Mouse (Mus musculus) lung, adult 18-20 months (tissue): ENCODE measurements at regions not wholly inside any gene's neighbourhood (a gene's known extent, or its start where the extent isn't known, plus 50 kb on each side); places are given as distances from the start of the nearest gene placed in this dataset.

Source experiments
- DNase-seq, 2 experiments: peaks; one replicate each; pipeline ENCODE4 v3.0.0; 2022; ENCODE audit warnings: mixed read lengths in 2 of 2

DNA sequence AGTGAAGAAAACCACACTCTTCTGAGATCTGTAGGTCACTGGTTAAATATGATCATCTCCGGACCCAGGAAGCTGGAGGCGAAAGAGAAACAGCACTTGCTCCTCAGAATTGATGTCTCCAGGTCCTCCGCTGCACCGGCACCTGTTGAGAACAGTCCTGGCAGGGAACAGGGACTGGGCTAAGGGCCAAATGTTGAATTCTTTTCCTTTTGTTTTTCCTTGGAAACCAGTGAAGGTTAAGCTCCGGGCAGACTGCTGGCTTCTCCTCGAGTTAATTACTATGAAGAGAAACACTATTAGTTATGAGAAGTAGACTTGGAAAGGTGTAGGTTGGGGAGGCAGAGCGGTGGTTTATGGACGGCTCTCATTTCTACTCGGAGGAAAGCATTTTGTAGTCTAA is 242.7 kb downstream of the Rngtt start:
- no peak for DNase-seq

- DNase-seq, result no peak
Measured at GRCm38 (mm10) chr4:33554606-33555005, 244.5 kb downstream of the Rngtt start.

DNA sequence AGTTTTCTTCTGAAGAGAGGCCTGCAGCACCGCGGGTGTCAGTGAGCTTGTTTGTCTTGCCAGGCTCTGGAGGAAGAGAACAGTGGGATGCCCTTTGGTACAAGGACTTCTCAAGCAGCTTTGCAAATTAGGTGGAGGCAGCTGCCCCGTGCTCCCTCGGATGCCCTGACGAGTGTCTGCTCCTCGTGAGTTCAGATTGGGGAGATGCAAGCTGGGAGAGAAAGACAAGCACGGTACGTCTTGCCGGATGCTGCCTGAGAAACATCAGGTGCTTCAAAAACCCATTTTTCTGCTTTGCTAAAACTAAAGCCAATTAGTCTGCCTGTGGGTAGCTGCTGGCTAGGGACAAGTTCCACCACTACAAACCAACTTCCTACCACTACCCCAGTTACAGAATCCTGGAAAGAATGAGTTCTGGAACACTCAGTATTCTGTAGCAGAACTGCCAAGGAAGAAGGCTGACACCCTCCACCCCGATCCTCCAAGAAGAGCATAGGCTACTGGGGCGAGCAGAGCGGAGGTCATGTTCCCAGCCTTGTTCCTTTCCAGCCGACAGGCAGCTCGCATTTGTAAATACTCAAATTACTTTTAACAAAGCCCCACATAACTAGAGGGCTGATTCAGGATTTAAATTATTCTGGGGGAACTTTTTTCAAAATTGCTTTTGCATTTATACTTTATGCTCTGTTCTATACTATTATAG is 245.3 kb downstream of the Rngtt start:
- DNase-seq, result no peak

GRCm38 (mm10) chr4:33555966-33556365 is 245.9 kb downstream of the Rngtt start:
- no peak for DNase-seq

DNA sequence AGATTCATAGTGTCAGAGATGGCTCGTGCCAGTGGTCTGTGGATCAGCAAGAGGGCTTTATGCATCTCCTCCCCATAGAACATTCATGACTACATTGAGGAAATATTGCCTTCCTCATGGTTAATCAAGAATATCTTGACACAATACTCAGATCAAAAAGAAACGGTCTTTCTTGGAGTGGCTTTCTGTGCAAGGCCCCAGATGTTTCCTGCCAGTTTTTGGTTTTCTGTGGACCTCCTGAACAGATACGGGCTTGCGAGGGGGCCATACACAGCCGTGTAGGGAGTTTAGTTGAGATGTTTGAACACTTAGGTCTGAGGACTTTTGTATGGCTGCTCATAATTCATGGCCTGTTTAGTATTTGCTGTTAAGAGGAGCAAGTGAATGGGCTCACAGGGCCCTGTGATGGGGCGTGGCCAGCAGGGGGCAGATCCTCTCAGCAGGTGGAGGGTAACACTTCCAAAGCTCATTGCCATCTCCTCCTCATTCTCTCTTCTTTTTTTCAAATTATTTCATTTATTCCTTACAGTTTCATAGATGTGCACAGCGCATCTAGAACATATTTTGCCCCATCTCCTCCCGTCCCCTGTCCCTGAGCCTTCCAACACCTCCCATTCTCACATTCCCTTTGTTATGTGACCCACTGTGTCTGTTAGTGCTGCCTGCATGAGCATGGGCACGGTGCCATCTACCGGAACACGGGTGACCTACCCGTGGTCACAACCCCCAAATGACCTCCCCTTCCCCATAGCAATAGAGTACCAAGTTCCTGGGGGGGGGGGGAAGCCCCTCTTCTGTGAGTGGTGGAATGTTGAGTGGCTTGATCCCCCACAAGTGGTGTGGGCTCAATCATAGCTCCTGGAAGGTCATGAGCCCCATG is 246.8 kb downstream of the Rngtt start:
- no peak for DNase-seq

DNA sequence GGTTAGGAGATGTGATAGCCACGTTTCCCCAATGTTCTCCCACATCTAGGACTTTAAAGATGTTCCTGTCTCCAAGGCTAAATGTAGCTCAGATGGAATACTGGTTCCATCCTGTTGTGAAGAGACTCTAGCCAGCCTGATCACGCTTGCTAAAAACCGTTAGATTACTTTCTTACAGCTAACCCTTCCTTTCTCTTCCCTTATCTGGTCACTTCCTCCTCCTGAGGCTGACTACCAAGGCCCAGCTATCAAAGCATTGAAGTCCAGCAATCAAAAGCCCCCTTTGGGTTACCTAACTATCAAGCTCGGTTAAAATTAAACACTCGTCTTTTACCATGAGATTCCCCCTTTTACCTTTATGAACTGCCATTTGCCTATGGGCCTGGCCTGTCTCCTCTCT is 260.2 kb downstream of the Rngtt start:
- DNase-seq, result no peak

DNA sequence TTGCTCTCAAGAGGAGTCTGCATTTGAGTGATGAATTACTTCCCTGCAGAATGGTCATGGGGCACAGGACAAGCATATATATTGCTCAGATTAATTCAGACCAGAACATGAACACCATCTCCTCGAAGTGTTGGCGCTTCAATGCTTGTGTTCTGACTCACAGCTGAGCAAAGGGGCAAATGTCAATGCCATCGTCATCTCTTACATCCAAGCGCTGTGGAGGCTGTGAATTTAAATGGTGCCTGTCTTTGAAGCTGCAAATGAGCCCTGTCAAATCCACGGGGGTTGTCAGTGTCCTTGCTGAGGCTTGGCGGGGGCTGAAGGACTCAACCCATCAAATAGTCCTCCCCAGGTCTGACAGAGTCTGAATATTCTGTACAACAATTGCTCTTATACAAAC is 261.2 kb downstream of the Rngtt start:
- DNase-seq, result no peak

- DNase-seq, result no peak
Measured at GRCm38 (mm10) chr4:33577631-33578030, 267.5 kb downstream of the Rngtt start.

DNA sequence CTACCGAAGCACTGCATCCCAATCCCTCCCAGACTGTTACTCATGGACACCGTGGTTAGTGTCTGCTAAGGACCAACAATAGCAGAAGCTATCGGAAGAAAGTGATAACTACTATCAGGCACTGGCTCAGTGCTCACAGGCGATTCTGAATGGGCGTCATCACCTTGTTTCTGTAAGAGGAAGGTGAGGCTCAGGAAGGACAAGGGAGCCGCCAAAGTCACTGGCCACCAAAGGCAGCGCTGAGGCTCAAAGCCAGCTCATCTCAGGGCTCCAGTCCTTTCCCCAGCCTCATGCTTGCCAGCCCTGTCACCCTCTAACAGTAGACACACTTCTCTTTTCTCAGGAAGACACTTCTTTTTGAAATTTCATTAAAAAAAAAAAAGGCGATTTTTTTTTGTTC is 270.4 kb downstream of the Rngtt start:
- no peak for DNase-seq

DNA sequence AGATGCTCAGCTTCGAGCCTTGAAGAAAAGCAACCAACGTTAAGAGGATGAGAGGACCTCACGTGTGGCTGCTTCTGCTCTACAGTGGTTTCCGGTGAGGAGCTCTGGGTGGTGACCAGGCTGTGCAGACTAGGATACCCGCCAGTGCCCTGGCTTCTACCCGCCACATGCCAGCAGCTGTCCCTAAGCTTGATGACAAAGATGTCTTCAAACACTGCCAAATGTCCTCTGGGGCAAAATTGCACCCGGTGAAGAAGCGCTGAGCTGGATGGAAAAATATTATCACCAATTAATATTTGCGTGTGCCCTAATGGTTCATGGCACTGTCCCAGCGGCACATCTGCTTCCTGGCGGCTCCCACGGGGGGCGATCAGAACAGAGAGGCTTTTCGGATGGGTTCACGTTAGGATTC is 271.1 kb downstream of the Rngtt start:
- DNase-seq, result no peak

- no peak for DNase-seq
Measured at GRCm38 (mm10) chr4:33581766-33582525, 271.8 kb downstream of the Rngtt start.

DNA sequence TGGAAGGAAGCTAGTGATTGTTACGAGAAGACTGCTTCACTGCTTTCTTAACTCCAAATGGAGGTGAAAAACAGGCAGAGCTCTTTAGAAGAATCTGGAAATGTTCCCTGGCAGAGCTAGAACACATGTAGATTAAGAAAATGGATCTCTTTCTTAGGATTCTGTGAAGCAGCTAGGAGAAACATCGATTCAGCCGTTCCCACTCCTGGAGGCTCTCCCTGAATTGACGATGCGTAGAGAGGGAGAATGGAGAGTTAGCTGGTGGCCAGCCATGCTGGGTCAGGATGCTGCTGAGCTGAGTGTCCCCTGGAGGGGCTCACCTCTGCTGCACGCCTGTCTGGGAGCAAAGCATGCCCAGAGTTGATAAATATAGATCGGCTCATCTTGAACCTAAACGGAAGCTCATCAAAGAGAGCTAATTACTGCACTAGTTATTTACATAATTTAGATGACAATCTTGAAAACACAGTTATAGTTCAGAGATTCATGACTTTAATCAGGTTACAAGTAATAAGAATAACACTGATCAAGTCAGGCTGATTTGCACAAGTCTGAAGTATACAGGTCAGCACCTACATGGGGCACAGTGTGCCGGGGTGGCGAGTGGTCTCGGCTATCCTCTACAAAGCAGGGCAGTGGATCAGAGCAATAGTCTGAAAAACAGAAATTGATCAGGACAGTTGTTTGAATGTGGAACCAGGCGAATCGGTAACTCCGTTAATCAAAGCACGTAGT is 273.0 kb downstream of the Rngtt start:
- DNase-seq, result no peak

- no peak for DNase-seq
Measured at GRCm38 (mm10) chr4:33583979-33584907, 274.1 kb downstream of the Rngtt start.

DNA sequence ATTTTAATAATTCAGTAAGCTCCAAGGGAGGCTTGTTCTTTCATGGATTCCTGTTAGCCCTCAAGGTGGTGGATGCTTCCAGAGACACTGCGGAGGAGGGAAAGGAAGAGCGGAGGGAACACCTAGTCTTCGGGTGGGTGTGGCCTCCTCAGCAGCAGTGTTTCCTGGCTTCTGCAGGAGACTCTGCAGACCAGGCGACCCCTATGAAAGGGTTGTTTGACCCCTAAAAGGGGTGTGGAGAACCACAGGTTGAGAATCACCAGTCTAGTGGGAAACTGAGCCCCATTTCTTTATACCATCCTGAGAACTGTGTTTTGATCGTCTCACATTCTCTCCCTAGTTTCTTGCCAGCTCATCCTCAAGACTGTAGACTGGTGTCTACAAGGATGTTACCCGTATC is 275.7 kb downstream of the Rngtt start:
- DNase-seq, result no peak

DNA sequence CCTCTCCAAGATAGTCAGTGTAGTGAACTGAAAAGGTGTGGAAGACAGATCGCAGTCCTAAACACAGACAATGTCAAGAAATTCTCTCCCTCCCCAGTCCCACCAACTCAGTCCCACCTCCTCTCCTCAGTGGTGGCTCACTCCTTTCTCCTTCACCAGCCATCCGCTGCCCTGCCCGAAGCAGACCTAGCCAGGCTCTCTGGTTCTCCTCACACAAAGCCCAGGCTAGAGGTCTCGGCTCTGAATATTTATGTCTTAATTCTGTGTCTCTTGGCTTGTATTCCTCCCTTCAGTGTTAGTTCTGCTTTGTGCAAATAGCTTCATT is 276.1 kb downstream of the Rngtt start:
- DNase-seq, result no peak

DNA sequence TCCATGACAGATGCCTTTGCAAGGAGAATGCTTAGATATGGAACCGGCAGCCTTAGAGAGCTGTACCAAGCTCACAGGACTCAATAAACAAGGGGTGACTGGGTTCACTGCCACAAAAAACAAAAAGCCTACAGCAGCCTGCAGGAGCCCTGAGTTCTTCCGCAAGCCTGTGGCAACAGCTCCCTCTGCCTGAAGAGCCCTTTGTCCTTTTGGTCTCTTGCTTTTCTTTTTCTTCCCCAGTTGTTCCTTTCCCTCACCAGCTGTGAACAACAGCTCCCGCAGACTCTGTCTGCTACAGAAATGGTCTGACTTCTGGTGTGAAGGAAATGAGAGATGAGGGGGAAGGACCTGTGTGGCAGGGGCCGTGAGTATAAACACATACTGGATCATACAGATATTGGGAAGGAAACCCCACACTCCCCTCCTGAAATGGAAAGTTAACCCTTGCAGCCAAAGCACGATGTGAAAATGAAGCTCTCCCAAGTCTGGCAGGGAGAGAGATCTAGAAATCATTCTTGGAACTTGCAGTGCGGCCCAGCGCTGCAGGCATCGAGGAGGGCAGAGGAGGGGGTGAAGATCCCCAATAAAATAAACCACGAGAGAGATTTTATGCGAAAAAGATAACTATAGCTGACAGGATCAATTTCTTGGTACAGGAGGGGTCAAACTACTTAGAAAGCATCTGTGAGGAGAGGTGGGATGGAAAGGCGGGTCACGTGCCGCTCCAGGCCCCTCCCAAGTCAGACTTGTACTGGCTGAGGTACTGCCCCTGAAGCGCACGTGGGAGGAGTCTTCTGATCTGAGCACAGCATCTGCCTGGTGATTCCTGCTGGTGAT is 276.7 kb downstream of the Rngtt start:
- DNase-seq, result peak; percentile 12 to 28

DNA sequence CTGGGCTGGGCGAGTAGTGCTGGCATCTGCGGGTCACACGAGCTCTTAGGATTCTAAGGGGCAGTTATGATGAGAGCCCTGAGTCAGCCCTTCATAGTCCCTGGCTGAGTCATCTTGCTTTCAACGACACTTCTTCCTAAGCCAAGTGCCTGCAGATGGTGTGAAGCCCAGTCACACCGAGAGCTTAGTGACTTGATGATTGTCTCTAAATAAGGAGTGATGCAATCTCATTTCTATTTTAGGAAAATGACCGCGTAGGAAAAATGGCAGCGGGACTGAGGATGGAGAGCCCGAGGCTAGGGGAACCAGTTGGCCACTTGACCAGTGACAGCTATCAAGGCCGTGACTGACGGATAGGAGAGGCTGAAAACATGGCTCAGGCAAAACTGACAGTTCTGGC is 277.6 kb downstream of the Rngtt start:
- peak; percentile 4 to 12 for DNase-seq

GRCm38 (mm10) chr4:33588127-33588526 is 278.0 kb downstream of the Rngtt start:
- DNase-seq, result no peak

- no peak for DNase-seq
Measured at GRCm38 (mm10) chr4:33589207-33589606, 279.1 kb downstream of the Rngtt start.

- no peak for DNase-seq
Measured at GRCm38 (mm10) chr4:33594997-33595657, 285.0 kb downstream of the Rngtt start.
